Mouse (Mus musculus) bone marrow macrophage, adult 2 months (primary cell): ENCODE results near the gene Nudt2.

ENCODE experiments used
- CTCF ChIP-seq: IDR thresholded peaks from 2 replicates; pipeline ENCODE4 v1.5.1; 2012; ENCODE audit warnings: low read depth, mild to moderate bottlenecking, low read length, moderate library complexity
- POLR2A ChIP-seq: IDR thresholded peaks from 2 replicates; pipeline ENCODE4 v1.6.1; 2012; ENCODE audit warnings: mild to moderate bottlenecking, low read depth, low read length, borderline replicate concordance

GRCm38 (mm10) chr4:41498921-41499391, 34.0 kb downstream of the Nudt2 start:
- TF ChIP-seq POLR2A (no peak), CTCF (no peak)
